Mouse (Mus musculus): ENCODE results near the gene Ep400.

DNA sequence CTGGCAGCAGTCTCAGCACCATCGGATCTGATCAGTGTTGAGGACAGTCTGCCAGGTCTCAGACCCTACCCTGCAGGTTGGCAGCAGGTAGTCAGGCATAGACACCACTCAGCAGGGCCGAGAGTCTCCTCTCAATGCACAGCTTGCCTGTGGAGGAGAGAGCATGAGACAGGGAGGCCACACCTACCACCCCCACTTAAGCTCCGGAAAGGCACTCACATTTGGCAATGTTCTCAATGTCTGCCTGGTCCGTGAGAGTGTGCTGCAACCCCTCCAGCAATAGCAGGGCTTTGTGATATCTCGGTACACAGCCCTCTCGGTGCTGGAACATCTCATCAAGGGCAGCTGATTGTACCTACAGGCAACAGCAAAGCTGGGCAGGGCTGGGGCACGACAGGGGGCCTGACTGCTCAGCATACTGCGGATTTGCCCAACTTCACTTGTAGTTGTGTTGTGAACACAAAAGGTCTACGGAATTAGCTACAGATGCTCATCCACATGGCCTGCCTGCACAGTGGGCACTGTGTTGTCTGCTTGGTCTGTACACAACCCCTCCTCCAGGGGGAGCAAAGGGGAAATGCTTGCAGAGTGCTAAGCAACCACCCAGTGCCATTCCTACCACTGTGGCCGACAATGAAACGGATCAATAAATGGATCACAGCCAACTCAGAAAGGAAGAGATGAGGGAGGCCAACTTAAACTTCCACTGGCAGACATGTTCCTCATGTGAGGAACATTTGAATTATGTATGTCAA, 15.7 kb upstream of the Ep400 start:
- TF ChIP-seq CTCF (IDR thresholded peaks at IDR 0.05; ENCODE audit: insufficient read depth, low read depth, low read length): no peak
- no peak for TF ChIP-seq POLR2A (IDR thresholded peaks at IDR 0.05; ENCODE audit: insufficient read depth, low read depth, low read length)

Data from olfactory bulb, adult 2 months (tissue).